8 mouse cellular contexts compared by ENCODE assay signal in genomic region chr11:79530333-79530761, GRCm38 (mm10). TPM values are rescaled to one million over a fixed set of nuclear protein-coding genes. Genes with fewer than 3 reads are reported as not detected.
DNase-seq lines count a peak whose midpoint lies in the region; ATAC-seq lines count a peak whose summit lies in the region.
"Had no signal": no experiment of that assay in that cellular context is flagged by ENCODE, and none has a peak within 500 bp of the region (broad histone marks: within the 10 kb centered on the region; RNA-seq: fewer than 3 reads in every experiment).

Evi2 (minus strand) TSS chr11:79530589.
Evi2a (minus strand) TSS chr11:79530609.

- DNase-seq in 3T3-L1 (ENCODE audit: low read depth, low spot score) = peak; percentile 43
- peak; percentile 63 to 69 for DNase-seq in B cell, adult 2 months
- peak; percentile 52 to 69 for DNase-seq in heart, adult 9 months (ENCODE audit: low spot score in 2 of 2)
- DNase-seq in lung, postnatal 14 days = peak; percentile 18
- no peak for DNase-seq in hindbrain, embryonic 14.5 days (ENCODE audit: low spot score)
- DNase-seq in c-Kit-positive CD71-positive TER-119-positive erythroid progenitor cells, embryonic 14.5 days (ENCODE audit: low spot score) = no peak

- peaks cover 11% of the 10 kb centered on the region for H3K36me3 ChIP-seq in hindbrain, embryonic 14.5 days (replicated peaks; ENCODE audit: control insufficient read depth, insufficient read depth)
- no peaks in the 10 kb centered on the region; the same call in 1 of the 2 replicates for H3K36me3 ChIP-seq in intestine, embryonic 16.5 days (ENCODE audit: control insufficient read depth, insufficient read depth, low read length)

- no peak within 1 kb of the TSS for H3K4me2 ChIP-seq in hindbrain, embryonic 14.5 days (replicated peaks)
- no peak within 1 kb of the TSS for H3K4me2 ChIP-seq in intestine, embryonic 16.5 days (ENCODE audit: low read depth, low read length)
- H3K4me2 ChIP-seq: stomach, embryonic 15.5 days had no signal

- no peaks in the 10 kb centered on the region for H3K4me1 ChIP-seq in hindbrain, embryonic 14.5 days (replicated peaks; ENCODE audit: control insufficient read depth, insufficient read depth, low read length)
- H3K4me1 ChIP-seq in intestine, embryonic 16.5 days (ENCODE audit: control insufficient read depth, insufficient read depth, low read length) = 0 out of 2 replicates have a peak, but pooled peaks cover 3% of the 10 kb centered on the region

- WGBS in hindbrain, embryonic 14.5 days = 84% methylated on average over 7 of the region's 7 CpGs
- 84% methylated on average over 7 of the region's 7 CpGs for WGBS in intestine, embryonic 16.5 days

- ATAC-seq in hindbrain, embryonic 14.5 days (ENCODE audit: low FRiP score) = no peak
- no peak for ATAC-seq in intestine, embryonic 16.5 days

- H3K27me3 ChIP-seq in hindbrain, embryonic 14.5 days (ENCODE audit: control insufficient read depth, insufficient read depth, low read length) = no peaks in the 10 kb centered on the region
- no peaks in the 10 kb centered on the region for H3K27me3 ChIP-seq in intestine, embryonic 16.5 days (replicated peaks; ENCODE audit: control insufficient read depth, insufficient read depth, low read length)
- H3K27me3 ChIP-seq: stomach, embryonic 15.5 days had no signal

- H3K27ac ChIP-seq in hindbrain, embryonic 14.5 days = no peak within 1 kb of the TSS
- no peak within 1 kb of the TSS for H3K27ac ChIP-seq in intestine, embryonic 16.5 days (ENCODE audit: low read length)
- H3K27ac ChIP-seq: stomach, embryonic 15.5 days had no signal

- H3K9ac ChIP-seq in hindbrain, embryonic 14.5 days = no peak within 1 kb of the TSS
- H3K9ac ChIP-seq in intestine, embryonic 16.5 days (ENCODE audit: low read depth, low read length) = no peak within 1 kb of the TSS
- H3K9ac ChIP-seq: stomach, embryonic 15.5 days had no signal

- H3K9me3 ChIP-seq in hindbrain, embryonic 14.5 days (ENCODE audit: control insufficient read depth, low read length) = no peaks in the 10 kb centered on the region
- no peaks in the 10 kb centered on the region for H3K9me3 ChIP-seq in intestine, embryonic 16.5 days (ENCODE audit: control insufficient read depth, low read length)
- H3K9me3 ChIP-seq: stomach, embryonic 15.5 days had no signal

- H3K4me3 ChIP-seq in hindbrain, embryonic 14.5 days (replicated peaks; ENCODE audit: low read length) = no peak within 1 kb of the TSS
- no peak within 1 kb of the TSS for H3K4me3 ChIP-seq in intestine, embryonic 16.5 days (ENCODE audit: low read length)
- H3K4me3 ChIP-seq: stomach, embryonic 15.5 days had no signal

RNA-seq across cellular contexts. Expression of gene Evi2, which starts in this region (rescaled TPM):
- polyA plus RNA-seq in hindbrain, embryonic 14.5 days (2014; fragmentation: Nextera tagmentation; extraction: Ambion mirVana) = 0.40 and 0.91 TPM in 2 replicates
- polyA plus RNA-seq in intestine, embryonic 16.5 days (2015; fragmentation: Nextera tagmentation; extraction: Ambion mirVana) = 0.50 TPM in 2 replicates

RNA-seq across cellular contexts. Expression of gene Evi2a, which starts in this region (rescaled TPM):
- polyA plus RNA-seq in hindbrain, embryonic 14.5 days (2014; fragmentation: Nextera tagmentation; extraction: Ambion mirVana) = 3.1 and 3.7 TPM in 2 replicates
- polyA plus RNA-seq in intestine, embryonic 16.5 days (2015; fragmentation: Nextera tagmentation; extraction: Ambion mirVana) = 2.9 and 3.4 TPM in 2 replicates

Comparison
In these comparisons a context has a peak if more than half of its experiments do, and no peak if none do; other contexts are left out.
1. DNase-seq: peak in 3T3-L1 (single experiment), B cell, adult 2 months (2 of 2), heart, adult 9 months (2 of 2) and lung, postnatal 14 days (single experiment); none in hindbrain, embryonic 14.5 days (single experiment) and c-Kit-positive CD71-positive TER-119-positive erythroid progenitor cells, embryonic 14.5 days (single experiment).